Mouse (Mus musculus) cerebellum, adult 9-11 months (tissue): Measurements from ENCODE around the gene Ercc8.

Source experiments
- DNase-seq: peaks from one replicate; pipeline ENCODE4 v3.0.0; 2022

The Ercc8 gene

GRCm38 (mm10) chr13:108229191-108229590 lies 70.7 kb downstream of the Ercc8 start:
- no peak for DNase-seq

GRCm38 (mm10) chr13:108229634-108230330 lies 71.3 kb downstream of the Ercc8 start:
- DNase-seq = no peak

DNA sequence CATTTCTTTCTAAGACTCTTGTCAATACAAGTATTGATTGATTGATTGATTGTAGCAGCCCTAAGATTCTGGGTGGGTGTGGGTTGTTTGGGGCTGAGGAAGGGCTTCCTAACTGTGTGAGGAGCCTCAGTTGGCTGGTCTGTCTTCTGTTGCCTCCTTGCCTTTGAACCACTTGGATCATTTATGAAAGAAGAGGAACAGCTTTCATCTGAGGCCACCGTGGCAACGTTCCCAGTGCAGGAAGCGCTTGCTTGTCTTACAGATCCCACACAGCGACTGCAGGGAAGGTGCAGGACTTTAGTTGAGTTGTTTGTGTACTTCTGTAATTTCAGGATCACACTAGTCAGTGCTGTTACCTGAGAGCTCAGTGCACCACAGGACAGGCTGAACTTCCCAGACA lies 81.5 kb downstream of the Ercc8 start:
- DNase-seq = peak; percentile 22

GRCm38 (mm10) chr13:108241715-108242114 lies 83.2 kb downstream of the Ercc8 start:
- no peak for DNase-seq
